Mouse (Mus musculus) bone marrow macrophage, adult 2 months (primary cell): ENCODE measurements around the gene F2r. TPM values are rescaled to one million over a fixed set of nuclear protein-coding genes. Genes with fewer than 3 reads are reported as not detected.

Source experiments
- H3K27ac ChIP-seq: 2 replicates; pipeline ENCODE4 v1.5.1; 2012; ENCODE audit warnings: low read depth, low read length; ENCODE audit not compliant: insufficient read depth
- H3K4me1 ChIP-seq: 2 replicates; pipeline ENCODE4 v1.6.1; 2012; ENCODE audit warnings: low read length; ENCODE audit not compliant: control insufficient read depth, insufficient read depth
- H3K4me3 ChIP-seq: 2 replicates; pipeline ENCODE4 v1.5.1; 2012; ENCODE audit warnings: mild to moderate bottlenecking, low read length, moderate library complexity; ENCODE audit not compliant: insufficient read depth
- CTCF ChIP-seq: IDR thresholded peaks from 2 replicates; pipeline ENCODE4 v1.5.1; 2012; ENCODE audit warnings: low read depth, mild to moderate bottlenecking, low read length, moderate library complexity
- POLR2A ChIP-seq: IDR thresholded peaks from 2 replicates; pipeline ENCODE4 v1.6.1; 2012; ENCODE audit warnings: mild to moderate bottlenecking, low read depth, low read length, borderline replicate concordance
- polyA plus RNA-seq: library from polyadenylated mRNA; stranded (reverse); fragments of >200 nt; gene quantifications from 2 replicates; pipeline ENCODE4 v1.2.4, GENCODE M21; 2012; ENCODE audit not compliant: missing spikeins, insufficient read depth, insufficient read length

Gene F2r
- polyA plus RNA-seq, 1 experiment: 0.21 TPM

DNA sequence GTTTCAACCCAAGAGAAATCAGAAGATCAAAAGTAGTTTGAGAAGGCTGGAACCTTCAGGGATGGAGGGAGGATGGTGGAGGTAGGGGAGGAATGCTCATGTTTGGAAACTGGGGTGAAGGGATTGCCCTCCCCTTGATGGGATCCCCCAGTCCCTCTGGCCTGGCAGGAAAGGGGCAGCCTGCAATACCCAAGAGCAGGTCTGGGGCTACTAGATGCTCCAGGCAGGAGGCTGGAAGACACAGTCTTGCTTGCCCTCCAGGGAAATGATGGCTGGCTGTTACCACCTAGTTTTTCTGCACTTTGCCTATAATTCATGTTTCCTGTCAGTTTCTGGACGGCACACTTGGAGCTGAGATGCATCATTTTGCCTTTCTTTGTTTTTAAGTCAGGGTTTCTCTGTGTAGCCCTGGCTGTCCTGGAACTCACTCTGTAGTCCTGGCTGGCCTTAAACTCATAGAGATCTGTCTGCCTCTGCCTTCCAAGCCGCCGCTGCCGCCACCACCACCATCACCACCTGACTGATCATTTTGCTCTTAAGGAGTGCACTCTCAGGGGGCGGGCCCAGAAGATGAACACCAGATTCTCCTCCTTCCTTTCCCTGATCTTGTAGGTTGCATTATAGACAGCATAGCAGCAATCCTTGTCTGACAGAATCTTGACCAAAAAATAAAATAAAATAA lies 40.1 kb downstream of the F2r start:
- Histone ChIP-seq H3K4me3 (no peak overlapping the region), H3K27ac (no peak overlapping the region), H3K4me1 (no peaks in the 10 kb centered on the region)
- no peak for TF ChIP-seq CTCF
- no peak for TF ChIP-seq POLR2A

DNA sequence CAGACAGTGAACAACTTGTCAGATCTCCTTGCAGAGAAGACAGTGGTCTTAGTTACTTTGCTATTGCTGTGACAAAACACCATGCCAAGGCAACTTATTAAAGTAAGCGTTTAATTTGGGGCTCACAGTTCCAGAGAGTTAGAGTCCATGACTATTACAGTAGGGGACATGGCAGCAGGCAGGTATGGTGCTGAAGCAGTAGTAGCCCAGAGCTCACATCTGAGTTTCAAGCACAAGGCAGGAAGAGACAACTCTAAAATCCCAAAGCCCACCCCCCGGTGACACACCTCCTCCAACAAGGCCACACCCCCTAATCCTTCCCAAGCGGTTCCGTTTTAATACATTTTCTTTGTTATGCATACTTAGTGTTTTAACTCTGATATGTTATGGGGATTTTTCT lies 47.4 kb downstream of the F2r start:
- H3K4me1 ChIP-seq: no peaks in the 10 kb centered on the region
- TF ChIP-seq POLR2A (no peak), CTCF (no peak)
- no peak overlapping the region for H3K27ac ChIP-seq
- H3K4me3 ChIP-seq: no peak overlapping the region

- Histone ChIP-seq H3K4me3 (no peak overlapping the region), H3K4me1 (no peaks in the 10 kb centered on the region), H3K27ac (no peak overlapping the region)
- TF ChIP-seq CTCF (no peak), POLR2A (no peak)
These were observed 49.0 kb downstream of the F2r start for GRCm38 (mm10) chr13:95569326-95569725.

DNA sequence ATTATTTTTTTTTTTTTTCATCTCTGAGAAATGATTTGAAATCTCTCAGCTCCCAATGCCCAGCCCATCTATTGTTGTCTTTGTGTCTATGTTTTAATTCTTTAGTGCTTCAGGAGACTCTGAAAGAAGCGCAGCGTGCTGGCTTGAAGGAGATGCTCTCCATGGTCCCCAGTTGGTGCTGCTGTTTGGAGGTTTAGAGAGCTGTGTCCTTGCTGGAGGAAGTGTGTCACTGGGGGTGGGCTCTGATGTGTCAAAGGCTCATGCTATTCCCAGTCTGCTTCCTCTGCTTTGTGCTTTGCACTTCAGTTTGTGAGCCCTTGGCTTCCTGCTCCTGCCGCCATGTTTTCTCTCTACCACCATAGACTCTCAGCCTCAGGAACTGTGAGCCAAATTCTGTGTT lies 50.0 kb downstream of the F2r start:
- no peak overlapping the region for H3K4me3 ChIP-seq
- no peak overlapping the region for H3K27ac ChIP-seq
- TF ChIP-seq CTCF (no peak), POLR2A (no peak)
- H3K4me1 ChIP-seq: no peaks in the 10 kb centered on the region

DNA sequence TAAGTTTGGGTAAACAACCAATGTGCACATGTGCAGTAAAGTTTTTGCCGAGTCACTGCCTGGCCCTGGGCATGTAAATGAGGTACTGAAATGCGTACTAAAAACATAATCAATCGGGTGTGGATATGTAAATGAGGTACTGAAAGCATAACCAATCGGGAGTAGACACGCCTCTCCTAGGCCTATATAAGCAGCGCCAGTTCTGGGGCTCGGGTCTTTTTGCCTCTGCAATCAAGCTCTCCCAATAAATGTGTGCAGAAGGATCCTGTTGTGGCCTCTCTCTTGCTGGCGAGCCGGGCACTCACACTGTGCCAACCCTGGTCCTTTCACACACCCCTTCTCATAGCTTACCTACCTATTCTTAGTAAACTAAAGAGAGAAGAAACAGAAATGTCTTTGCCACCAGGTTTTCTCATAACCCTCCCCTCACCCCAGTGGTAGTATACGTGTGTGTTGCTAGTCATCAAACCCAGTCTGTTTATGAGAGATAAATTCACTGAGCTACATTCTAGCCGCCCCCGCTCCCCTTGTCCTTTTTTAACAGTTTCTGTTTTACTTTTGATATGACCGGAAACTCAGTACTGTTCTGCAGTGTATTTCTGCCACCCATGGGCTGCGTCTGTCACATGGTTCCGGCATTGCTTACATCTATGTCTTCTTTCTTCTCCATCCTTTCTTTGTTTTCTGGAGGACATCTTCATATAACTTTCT lies 51.3 kb downstream of the F2r start:
- no peak overlapping the region for H3K4me3 ChIP-seq
- no peaks in the 10 kb centered on the region for H3K4me1 ChIP-seq
- no peak overlapping the region for H3K27ac ChIP-seq
- TF ChIP-seq CTCF (no peak), POLR2A (no peak)

DNA sequence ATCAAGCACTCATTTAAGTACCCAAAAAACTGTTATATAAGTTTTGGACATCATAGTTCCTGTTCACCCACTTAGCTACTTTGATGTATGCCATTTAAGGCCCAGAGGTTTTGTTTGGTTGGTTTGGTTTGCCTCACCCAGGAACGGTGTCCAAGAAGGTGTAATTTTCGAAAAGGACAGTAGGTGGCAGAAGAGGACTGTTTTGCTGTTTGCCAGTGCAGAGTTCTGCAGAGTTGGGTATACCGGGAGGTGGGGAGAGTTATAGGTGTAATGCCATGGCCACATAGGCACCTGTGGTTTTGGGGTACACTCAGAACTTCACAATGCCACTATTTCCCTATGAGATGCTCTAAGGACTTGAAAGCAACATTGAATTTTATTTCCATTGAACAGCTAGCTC lies 54.6 kb downstream of the F2r start:
- TF ChIP-seq POLR2A: no peak
- TF ChIP-seq CTCF: peak; percentile 60; the same call in 1 of the 2 replicates
- H3K4me1 ChIP-seq: no peaks in the 10 kb centered on the region
- H3K27ac ChIP-seq: no peak overlapping the region

GRCm38 (mm10) chr13:95563066-95563610 lies 55.1 kb downstream of the F2r start:
- TF ChIP-seq POLR2A (no peak), CTCF (no peak)
- H3K4me3 ChIP-seq: no peak overlapping the region
- H3K27ac ChIP-seq: no peak overlapping the region
- no peaks in the 10 kb centered on the region for H3K4me1 ChIP-seq

More for the DNA sequence above, 54.6 kb downstream of the F2r start:
- H3K4me3 ChIP-seq: no peak overlapping the region

DNA sequence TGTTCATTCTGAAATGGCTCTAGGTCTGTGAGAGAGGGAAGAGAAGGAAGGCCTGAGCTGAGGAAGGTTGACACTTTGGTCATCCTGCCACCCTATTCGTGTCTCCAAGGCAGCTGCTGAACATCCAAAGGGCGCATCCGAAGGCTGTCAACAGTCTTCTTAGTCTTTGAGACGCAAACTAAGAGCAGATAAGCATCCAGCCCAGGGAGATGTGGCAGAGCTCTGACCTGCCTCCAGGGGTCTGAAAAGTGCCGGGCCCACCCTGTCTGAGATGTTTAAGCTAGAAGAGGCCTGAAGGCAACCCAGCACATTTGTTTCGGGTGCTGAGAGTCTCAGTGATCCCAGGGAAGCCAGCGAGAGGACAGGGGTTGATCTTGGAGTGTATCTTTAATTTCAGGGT lies 61.0 kb downstream of the F2r start:
- TF ChIP-seq POLR2A: no peak
- H3K27ac ChIP-seq: no peak overlapping the region
- no peak overlapping the region for H3K4me3 ChIP-seq
- H3K4me1 ChIP-seq: no peaks in the 10 kb centered on the region

- TF ChIP-seq CTCF: no peak
- TF ChIP-seq POLR2A: no peak
- Histone ChIP-seq H3K27ac (no peak overlapping the region), H3K4me1 (no peaks in the 10 kb centered on the region)
These were observed 64.3 kb downstream of the F2r start for GRCm38 (mm10) chr13:95553885-95554492.

More at GRCm38 (mm10) chr13:95553885-95554492, 64.3 kb downstream of the F2r start:
- H3K4me3 ChIP-seq: no peak overlapping the region

Other genes with a start within 250 kb of the F2r start
- gene Aggf1, start 243.1 kb downstream of the F2r start, polyA plus RNA-seq: 37.5 and 38.1 TPM in 2 replicates
- gene Crhbp, start 173.6 kb downstream of the F2r start, polyA plus RNA-seq: not detected in 2 replicates
- gene S100z, start 139.8 kb downstream of the F2r start, polyA plus RNA-seq: not detected in 2 replicates
- gene F2rl1, start 93.3 kb downstream of the F2r start, polyA plus RNA-seq: not detected in 2 replicates
- gene F2rl2, start 78.4 kb upstream of the F2r start, polyA plus RNA-seq: not detected in 2 replicates